Mouse (Mus musculus): ENCODE measurements around the gene Nppb.

DNA sequence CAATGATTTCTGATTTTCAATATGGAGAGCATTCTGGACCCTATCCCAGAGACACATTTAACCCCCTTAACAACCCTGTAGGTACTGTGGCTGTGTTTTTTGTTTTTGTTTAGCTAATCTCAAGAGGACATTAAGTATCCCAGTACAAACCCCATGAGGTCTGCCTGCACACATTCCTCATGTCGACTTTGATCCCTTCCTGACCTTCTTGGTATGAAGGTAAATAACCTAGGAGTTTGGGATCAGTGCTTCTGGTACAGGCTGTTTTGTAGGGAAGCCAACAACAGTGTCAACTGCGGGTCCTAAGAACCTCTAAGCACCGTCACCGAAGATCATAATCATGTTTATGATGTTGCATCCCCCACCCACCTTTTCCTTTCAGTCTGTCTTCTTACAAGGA is 7.9 kb upstream of the Nppb start:
- TF ChIP-seq POLR2A (IDR thresholded peaks at IDR 0.05; ENCODE audit: low read depth, low read length): no peak
- no peak for TF ChIP-seq CTCF (IDR thresholded peaks at IDR 0.05; ENCODE audit: borderline replicate concordance, insufficient read depth, low read length)

Measured in embryonic fibroblast, embryonic 13.5 days (primary cell).